Mouse (Mus musculus): Measurements from ENCODE around the gene Golgb1.

Gene Golgb1

DNA sequence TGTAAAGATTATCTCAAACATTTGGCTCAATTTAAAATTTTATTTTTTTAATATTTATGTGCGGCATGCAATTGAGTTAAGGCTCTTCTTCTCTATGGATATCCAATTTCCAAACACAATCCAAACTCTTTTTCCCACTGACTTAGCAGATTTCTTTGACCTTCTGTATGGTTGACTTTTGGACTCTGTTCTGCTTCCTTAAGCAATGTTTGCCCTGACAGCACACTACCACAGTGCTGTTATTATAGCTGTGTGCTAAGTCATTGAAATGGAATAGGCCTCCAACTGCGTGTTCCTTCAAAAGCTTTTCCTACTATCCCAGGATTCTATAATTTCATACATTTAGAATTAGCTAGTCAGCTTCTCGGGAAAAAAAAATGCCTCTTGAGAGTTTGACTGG is 68.7 kb downstream of the Golgb1 start:
- DNase-seq (ENCODE audit: low read depth) = no peak

DNA sequence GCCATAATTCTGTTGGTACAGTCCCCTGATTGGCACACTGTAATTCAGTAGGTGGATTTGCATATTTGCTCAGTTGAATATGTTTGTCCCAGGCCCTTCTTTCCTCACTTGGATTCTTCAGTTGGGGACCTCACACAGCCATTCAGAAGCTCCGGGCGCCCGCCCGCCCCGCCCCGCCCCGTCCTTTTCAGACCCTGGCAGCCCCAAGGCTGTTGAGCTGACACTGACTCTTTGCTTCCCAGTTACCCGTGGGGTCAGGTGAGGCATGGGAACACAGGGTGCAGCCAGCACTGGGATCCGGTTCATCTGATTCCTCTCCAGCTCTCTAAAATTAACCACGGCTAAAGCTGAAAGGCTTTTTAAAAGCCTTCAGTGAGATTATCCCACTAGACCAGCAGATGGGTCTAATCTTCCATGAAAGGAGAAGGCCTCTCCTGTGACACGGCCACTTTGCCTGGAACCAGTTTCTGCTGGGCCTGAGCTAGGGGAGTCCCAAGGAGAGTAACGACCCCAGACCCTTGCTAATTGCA is 70.0 kb downstream of the Golgb1 start:
- DNase-seq (ENCODE audit: low read depth) = no peak

DNA sequence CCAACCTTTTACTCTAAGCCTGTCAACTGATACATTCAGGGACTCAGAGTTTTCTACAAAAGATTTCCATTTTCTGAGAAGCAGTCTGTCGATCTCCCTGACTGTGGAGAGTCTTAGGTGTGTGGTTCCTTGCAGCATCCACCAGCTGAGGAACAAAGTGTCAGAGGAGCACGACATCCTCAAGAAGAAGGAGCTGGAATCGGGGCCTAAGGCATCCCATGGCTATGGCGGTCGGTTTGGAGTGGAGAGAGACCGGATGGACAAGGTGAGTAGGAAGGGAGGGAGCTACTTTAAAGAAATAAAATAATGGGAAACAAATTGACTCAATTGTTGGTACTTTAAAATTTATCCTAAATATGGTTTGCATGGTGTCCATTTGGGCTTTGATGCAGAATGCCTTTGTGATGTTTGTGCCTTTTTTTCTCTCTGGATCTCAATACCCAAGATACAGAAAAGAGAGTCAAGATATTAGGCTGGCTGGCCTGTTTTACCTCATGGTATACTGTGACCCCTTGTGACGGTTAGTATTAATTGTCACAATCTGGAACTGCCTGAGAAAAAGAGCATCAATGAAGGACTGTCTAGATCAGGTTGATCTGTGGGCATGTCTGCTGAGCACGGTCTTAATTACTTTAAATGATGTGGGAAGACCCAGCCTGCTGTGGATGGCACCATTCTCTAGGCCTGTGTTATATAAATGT is 71.7 kb downstream of the Golgb1 start:
- no peak for DNase-seq (ENCODE audit: low read depth)

DNA sequence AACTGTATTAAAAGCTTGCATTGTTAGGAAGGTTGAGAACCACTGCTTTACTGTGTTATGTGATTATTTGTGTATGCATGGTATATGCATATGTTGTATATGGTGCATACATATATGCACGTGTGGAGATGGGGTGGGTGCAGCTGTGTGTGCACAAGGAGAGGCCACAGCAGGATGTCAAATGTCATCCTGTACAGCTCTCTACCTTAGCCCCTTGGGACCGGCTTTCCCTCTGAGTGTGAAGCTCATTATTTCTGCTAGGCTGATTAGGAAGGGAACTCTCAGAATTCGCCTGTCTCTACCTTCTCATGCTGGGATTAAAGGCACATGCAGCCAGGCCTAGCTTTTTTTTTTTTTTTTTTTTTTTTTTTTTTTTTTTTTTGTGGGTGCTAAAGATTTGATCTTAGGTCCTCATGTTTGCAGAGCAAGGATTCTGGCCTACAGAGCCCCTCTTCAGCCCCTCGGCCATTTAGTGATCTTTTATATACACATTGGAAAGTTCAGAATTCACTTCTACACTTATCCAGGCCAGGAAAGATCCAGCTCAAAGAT is 72.8 kb downstream of the Golgb1 start:
- DNase-seq (ENCODE audit: low read depth) = no peak

DNA sequence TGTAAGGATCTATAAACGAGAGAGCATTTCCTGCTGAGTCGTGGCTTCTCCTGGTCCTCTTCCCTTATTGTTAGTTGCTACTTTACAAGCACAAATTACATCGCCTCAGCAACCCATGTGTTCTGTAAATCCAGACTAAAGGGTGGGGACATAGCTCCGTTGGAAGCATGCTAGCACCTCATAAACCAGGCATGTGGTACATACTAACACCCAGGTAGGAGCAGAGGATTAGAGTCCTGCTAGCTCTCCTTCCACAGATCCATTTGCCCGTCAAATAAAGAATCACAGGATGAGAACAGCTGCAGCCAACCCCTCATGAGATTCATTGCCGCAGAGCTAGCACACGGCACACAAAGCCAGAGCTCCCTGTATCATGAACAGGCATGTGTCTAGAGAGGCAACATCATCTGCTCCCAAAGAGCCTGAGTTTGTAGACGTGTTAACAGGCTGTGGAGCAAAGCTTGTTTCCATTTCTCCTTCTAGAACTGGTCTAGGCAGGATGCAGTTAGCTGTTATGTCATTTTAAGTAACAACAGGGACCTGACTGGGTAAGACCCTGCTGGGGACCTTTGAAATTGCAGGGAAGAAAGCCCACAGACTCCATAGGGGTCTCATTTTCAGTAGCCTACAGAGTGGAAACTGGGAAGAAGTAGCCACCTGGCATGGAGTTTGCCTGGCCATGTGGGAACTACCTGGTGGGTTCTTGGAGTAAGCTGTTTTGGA is 74.8 kb downstream of the Golgb1 start:
- no peak for DNase-seq (ENCODE audit: low read depth)

DNA sequence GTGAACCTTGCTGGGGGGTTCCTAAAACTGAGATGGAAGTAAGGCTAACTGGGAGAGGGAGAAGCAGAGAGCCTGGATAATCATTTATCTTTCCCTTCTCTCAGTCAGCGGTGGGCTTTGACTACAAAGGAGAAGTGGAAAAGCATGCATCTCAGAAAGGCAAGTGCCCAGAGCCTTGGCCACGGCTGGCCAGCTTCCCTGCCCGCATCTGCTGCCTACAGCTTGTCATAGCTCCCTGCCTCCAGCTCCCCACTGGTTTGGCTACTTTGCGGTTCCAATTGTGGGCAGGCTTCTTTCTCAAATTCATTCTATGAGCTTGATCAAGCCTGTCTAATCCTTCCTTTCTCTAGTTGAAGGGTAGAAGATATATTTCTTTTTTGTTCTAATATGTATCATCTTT is 76.1 kb downstream of the Golgb1 start:
- DNase-seq (ENCODE audit: low read depth) = no peak

DNA sequence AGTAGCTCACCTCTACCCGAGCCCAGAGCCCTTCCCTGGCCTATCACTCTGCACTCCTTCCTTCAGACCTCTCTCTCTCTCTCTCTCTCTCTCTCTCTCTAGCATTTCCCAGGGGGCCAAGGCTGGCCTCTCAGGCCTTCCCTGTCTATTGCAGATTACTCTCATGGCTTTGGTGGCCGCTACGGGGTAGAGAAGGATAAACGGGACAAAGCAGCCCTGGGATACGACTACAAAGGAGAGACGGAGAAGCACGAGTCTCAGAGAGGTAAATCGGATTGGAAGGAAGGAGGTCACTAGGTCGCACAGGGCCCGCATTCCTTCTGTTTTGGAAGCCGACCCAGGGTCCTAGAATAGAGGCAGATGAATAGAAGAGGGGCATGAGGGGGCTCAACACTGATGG is 80.2 kb downstream of the Golgb1 start:
- no peak for DNase-seq (ENCODE audit: low read depth)

DNA sequence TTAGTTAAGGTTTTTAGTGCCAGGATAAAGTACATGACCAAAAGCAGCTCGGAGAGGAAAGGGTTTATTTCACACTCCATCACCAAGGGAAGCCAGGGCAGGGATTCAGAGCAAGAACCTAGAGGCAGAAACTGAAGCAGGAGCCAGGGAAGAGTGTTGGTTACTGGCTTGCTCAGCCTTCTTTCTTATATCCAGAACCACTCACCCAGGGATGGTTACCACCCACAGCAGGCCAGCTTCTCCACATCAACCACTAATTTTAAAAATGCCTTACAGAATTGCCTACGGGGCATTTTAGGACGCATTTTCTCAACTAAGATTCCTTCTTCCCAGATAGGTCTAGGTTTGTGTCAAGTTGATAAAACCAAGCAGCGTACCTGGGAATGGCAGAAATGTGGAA is 88.5 kb downstream of the Golgb1 start:
- DNase-seq (ENCODE audit: low read depth) = no peak

DNA sequence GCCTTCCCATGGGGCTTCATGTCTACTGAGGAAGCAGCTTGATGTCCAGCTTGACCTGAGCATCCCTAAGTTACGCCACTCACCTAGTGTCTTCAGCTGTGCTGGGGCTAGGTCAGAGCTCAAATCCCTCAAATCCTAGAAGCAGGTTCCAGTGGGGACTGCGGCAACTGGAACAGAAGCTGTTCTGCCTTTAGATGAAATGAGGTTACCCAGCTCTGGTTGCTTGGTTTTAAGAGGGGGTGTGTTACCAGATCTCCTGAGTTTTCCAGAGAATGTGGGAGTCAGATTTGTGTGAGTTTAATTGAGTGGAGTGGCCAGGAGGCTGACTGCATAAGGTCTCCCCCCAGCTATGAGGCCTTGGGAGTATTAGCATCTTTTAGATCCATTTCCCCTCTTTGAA is 104.2 kb downstream of the Golgb1 start:
- no peak for DNase-seq (ENCODE audit: low read depth)

Measured in 416B (cell line).